Mouse (Mus musculus) lung, postnatal 0 days (tissue): ENCODE data around the gene Tnfsf13b.

Source experiments
- CTCF ChIP-seq: IDR thresholded peaks from 2 replicates; pipeline ENCODE4 v1.5.1; 2016; ENCODE audit warnings: antibody characterized with exemption, mild to moderate bottlenecking
- EP300 ChIP-seq: IDR thresholded peaks from 2 replicates; pipeline ENCODE4 v1.6.1; 2016; ENCODE audit warnings: antibody characterized with exemption, mild to moderate bottlenecking, control low read depth

DNA sequence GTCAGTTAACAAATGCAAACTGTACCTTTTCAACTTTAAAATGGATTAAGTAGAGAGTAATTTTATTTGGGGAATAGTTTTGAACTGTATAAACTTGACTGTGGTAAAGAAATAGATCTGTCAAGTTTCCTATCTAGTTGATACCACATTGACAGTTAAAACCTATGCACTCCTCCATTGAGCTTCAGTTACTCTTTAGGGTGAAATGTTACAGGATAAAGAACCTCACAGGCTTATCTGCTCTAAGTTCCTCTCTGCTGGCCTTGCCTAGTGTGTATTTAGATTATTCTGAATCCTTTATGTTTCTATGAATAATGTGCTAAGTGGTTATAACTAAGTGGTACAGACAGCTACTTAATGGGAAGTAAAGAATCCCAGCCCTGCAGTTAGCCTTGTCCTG is 26.1 kb upstream of the Tnfsf13b start:
- TF ChIP-seq CTCF (no peak), EP300 (no peak)
